Mouse (Mus musculus): ENCODE measurements at regions not wholly inside any gene's neighbourhood (a gene's known extent, or its start where the extent isn't known, plus 50 kb on each side); places are given as distances from the start of the nearest gene placed in this dataset.

DNA sequence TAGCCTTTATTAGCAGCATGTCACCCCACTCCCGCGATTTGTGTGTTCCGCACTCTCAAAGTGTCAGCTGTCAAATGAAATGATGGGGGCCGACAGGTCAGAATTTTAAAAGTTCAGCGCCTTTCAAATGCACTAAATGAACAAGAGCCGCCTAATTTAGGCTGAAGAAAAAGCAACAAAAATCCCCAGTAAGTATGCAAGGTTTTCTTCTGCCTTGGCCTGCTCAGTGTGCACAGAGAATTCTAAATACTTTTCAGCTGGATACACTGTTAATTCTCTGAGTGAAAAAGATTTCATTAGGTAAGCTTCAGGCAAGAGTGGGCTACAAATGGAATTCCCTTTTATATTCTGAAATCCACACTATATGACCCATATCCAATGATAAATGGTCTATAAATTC is 125.9 kb upstream of the BC052040 start:
- H3K27ac ChIP-seq (ENCODE audit: low read length), result no peak overlapping the region
- 64% methylated on average over 6 of the region's 6 CpGs for WGBS (ENCODE audit: insufficient replicate concordance)
- ATAC-seq (ENCODE audit: low read depth), result no peak
- H3K36me3 ChIP-seq (ENCODE audit: control insufficient read depth, insufficient read depth), result no peaks in the 10 kb centered on the region
- no peak overlapping the region for H3K4me2 ChIP-seq (ENCODE audit: low read depth, low read length)
- no peaks in the 10 kb centered on the region for H3K27me3 ChIP-seq (ENCODE audit: control insufficient read depth, insufficient read depth, low read depth, low read length)
- no peaks in the 10 kb centered on the region for H3K9me3 ChIP-seq (replicated peaks; ENCODE audit: control insufficient read depth, low read length)
- H3K4me3 ChIP-seq (ENCODE audit: low read depth, low read length), result no peak overlapping the region
- H3K4me1 ChIP-seq (ENCODE audit: control insufficient read depth, low read depth, low read length), result no peaks in the 10 kb centered on the region
- H3K9ac ChIP-seq (ENCODE audit: low read depth, low read length), result no peak overlapping the region

DNA sequence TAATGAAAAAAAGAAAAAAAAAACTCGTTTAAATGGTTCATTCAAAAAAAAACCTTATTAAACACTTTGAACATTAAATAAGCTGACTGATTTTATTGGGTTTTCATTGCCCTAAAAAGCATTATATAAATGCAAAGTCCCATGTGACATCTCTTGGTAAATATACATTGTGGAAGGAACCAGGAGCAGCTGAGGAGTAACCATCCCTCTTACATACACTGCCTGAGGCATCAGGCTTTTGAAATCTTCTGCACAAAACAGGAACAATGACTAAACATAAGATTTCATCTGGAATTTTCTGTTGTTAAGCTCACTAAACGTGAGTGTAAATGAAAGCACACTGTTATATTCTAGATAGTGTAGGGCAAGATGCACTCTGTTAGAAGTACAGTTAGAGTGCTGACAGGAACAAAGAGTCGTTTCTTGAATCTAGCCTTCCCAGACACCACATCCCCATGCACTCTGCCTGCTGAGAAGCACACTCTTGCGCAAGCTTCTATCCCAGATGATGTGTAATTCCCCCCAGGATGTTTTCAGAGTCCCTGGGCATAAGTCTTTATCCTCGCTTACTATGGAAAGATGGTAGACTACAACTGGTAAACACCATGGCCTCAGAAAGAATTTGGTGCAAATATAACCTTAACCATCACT is 125.0 kb upstream of the BC052040 start:
- Histone ChIP-seq H3K4me3 (ENCODE audit: low read depth, low read length) (no peak overlapping the region), H3K9ac (ENCODE audit: low read depth, low read length) (no peak overlapping the region), H3K36me3 (ENCODE audit: control insufficient read depth, insufficient read depth) (no peaks in the 10 kb centered on the region), H3K4me1 (ENCODE audit: control insufficient read depth, low read depth, low read length) (no peaks in the 10 kb centered on the region), H3K27ac (ENCODE audit: low read length) (no peak overlapping the region), H3K27me3 (ENCODE audit: control insufficient read depth, insufficient read depth, low read depth, low read length) (no peaks in the 10 kb centered on the region), H3K4me2 (ENCODE audit: low read depth, low read length) (no peak overlapping the region), H3K9me3 (replicated peaks; ENCODE audit: control insufficient read depth, low read length) (no peaks in the 10 kb centered on the region)
- 48% methylated on average over 5 of the region's 5 CpGs for WGBS (ENCODE audit: insufficient replicate concordance)
- no peak for ATAC-seq (ENCODE audit: low read depth)

DNA sequence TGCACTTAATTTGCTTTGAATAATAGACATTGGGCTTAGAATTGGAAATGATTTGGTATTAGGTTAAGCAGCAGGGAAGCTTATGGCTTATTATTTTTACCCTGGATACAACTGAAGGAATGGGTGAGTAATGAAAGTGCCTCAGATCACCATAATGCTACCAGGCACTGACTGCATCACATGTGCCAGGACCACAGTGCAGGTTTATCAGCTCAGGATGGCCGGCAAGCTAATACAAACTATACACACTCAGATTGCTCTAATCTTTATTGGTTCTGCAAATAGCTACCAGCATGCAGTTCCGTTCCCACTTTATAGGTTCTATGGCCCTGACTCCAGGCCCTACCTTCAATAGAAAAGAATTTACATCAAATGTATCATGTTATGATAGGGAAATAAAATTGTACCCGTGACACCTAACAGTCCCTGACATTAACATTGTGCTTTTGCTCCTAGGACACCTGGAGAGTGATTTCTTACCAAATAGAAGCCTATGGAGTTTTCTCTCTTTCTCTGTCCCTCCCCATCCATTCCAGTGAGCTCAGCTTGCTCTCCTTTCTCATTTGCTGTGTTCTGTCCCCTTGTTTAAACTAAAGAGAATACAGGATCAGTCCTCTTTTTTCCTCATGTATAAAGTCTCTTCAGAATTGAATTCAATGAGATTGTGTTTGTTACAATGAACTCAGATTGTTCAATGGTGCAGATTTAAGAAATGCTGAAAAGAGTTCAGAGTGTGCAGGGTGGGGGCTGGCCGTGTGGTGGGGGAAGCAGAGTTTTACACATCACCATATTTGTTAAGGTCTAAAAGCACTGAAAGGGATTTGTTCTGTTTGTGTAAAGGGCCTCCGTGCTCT is 121.3 kb upstream of the BC052040 start:
- no peak for ATAC-seq (ENCODE audit: low read depth)
- no peaks in the 10 kb centered on the region for H3K36me3 ChIP-seq (ENCODE audit: control insufficient read depth, insufficient read depth)
- 57% methylated on average over 5 of the region's 5 CpGs for WGBS (ENCODE audit: insufficient replicate concordance)
- no peaks in the 10 kb centered on the region for H3K9me3 ChIP-seq (replicated peaks; ENCODE audit: control insufficient read depth, low read length)
- H3K9ac ChIP-seq (ENCODE audit: low read depth, low read length), result no peak overlapping the region
- H3K27me3 ChIP-seq (ENCODE audit: control insufficient read depth, insufficient read depth, low read depth, low read length), result no peaks in the 10 kb centered on the region
- no peak overlapping the region for H3K27ac ChIP-seq (ENCODE audit: low read length)
- no peak overlapping the region for H3K4me3 ChIP-seq (ENCODE audit: low read depth, low read length)
- H3K4me1 ChIP-seq (ENCODE audit: control insufficient read depth, low read depth, low read length), result no peaks in the 10 kb centered on the region
- H3K4me2 ChIP-seq (ENCODE audit: low read depth, low read length), result no peak overlapping the region

DNA sequence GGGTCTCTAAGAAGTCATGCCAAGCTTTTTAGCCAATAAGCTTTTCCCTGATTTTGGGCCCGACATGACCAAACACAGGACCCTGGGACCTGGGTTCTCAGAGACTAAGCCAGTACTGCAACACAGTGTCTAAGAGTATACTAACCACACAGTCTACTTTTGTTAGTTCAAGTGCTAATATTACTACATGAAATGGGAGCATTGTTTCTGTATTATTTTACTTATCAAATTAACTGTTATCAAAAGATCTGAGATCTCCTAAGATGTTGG is 120.7 kb upstream of the BC052040 start:
- no peak overlapping the region for H3K4me2 ChIP-seq (ENCODE audit: low read depth, low read length)
- no peaks in the 10 kb centered on the region for H3K4me1 ChIP-seq (ENCODE audit: control insufficient read depth, low read depth, low read length)
- no peak overlapping the region for H3K27ac ChIP-seq (ENCODE audit: low read length)
- H3K36me3 ChIP-seq (ENCODE audit: control insufficient read depth, insufficient read depth), result no peaks in the 10 kb centered on the region
- ATAC-seq (ENCODE audit: low read depth), result no peak
- 65% methylated on average over 1 of the region's 1 CpGs for WGBS (ENCODE audit: insufficient replicate concordance)
- no peaks in the 10 kb centered on the region for H3K9me3 ChIP-seq (replicated peaks; ENCODE audit: control insufficient read depth, low read length)
- H3K9ac ChIP-seq (ENCODE audit: low read depth, low read length), result no peak overlapping the region
- H3K4me3 ChIP-seq (ENCODE audit: low read depth, low read length), result no peak overlapping the region
- H3K27me3 ChIP-seq (ENCODE audit: control insufficient read depth, insufficient read depth, low read depth, low read length), result no peaks in the 10 kb centered on the region

DNA sequence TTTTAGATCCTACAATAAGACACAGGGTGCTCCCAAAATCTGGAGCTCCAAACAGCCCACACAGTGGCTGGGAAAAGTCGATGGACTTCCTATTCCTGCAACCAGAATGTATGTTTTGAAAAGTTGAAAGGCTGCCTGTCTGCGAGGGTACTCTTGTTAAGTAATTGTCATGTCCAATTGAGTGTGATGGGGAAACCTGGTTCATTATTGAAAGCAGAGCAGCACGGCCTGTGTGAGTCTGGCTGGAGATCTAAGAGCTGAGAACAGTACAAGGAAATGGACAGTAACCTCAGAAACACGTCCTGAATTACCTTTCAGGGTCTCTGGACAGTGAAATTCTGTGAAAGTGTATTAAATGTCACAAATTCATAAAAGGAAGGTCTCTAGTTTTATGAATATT is 115.3 kb upstream of the BC052040 start:
- Histone ChIP-seq H3K27me3 (ENCODE audit: control insufficient read depth, insufficient read depth, low read depth, low read length) (no peaks in the 10 kb centered on the region), H3K4me3 (ENCODE audit: low read depth, low read length) (no peak overlapping the region), H3K9ac (ENCODE audit: low read depth, low read length) (no peak overlapping the region), H3K9me3 (replicated peaks; ENCODE audit: control insufficient read depth, low read length) (no peaks in the 10 kb centered on the region), H3K27ac (ENCODE audit: low read length) (no peak overlapping the region), H3K4me1 (ENCODE audit: control insufficient read depth, low read depth, low read length) (no peaks in the 10 kb centered on the region), H3K36me3 (ENCODE audit: control insufficient read depth, insufficient read depth) (no peaks in the 10 kb centered on the region), H3K4me2 (ENCODE audit: low read depth, low read length) (no peak overlapping the region)
- 59% methylated on average over 4 of the region's 4 CpGs for WGBS (ENCODE audit: insufficient replicate concordance)
- no peak for ATAC-seq (ENCODE audit: low read depth)

DNA sequence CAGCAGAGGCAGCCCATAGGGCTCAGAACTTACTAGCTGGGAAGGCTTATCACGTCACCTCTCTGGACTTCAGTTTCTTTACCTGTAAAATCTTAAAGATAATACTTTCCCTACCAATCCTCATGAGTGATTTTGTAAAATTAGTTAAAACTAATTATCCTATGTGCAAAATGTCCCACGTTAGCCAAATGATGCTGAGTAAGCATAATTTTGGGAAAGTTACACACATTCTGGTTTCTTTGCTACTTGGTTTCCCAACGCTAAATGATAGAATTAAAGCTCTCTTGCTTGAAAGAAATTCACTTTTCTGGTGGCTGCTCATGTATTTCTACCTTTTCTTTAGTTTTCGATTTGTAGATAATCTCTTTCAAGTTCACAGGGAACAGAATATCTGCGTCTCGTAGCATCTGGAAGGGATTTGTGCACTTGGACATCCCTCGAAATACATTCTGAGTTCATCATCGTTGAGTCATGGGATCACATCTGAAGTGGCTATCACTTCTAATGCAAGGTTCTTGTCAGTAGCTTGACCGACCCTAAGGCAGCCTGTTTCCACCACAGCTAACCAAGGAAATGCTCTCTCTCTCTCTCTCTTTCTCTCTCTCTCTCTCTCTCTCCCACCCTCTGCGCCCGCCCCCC is 114.3 kb upstream of the BC052040 start:
- Histone ChIP-seq H3K27ac (ENCODE audit: low read length) (no peak overlapping the region), H3K9ac (ENCODE audit: low read depth, low read length) (no peak overlapping the region), H3K9me3 (replicated peaks; ENCODE audit: control insufficient read depth, low read length) (no peaks in the 10 kb centered on the region), H3K4me2 (ENCODE audit: low read depth, low read length) (no peak overlapping the region), H3K36me3 (ENCODE audit: control insufficient read depth, insufficient read depth) (no peaks in the 10 kb centered on the region), H3K4me3 (ENCODE audit: low read depth, low read length) (no peak overlapping the region), H3K27me3 (ENCODE audit: control insufficient read depth, insufficient read depth, low read depth, low read length) (no peaks in the 10 kb centered on the region), H3K4me1 (ENCODE audit: control insufficient read depth, low read depth, low read length) (no peaks in the 10 kb centered on the region)
- 72% methylated on average over 11 of the region's 11 CpGs for WGBS (ENCODE audit: insufficient replicate concordance)
- ATAC-seq (ENCODE audit: low read depth), result no peak

DNA sequence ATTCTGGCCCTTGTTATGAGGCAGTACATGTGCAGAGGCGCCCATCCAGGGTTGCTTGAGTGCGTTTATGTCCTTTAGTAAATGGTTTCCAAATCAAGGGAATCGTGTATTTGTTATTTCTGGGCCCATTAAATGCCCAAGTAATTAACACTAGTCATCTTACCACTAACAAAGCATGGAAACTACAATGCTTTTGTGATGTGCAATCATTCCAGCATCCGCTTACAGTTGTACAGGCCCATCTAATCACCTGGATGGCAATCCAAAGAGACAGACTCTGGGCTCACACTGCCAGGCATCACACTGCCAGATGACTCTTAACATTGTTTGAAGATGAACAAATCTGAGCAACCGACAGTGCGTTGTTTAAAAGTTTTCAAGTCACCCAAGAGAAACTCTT is 113.6 kb upstream of the BC052040 start:
- Histone ChIP-seq H3K4me1 (ENCODE audit: control insufficient read depth, low read depth, low read length) (no peaks in the 10 kb centered on the region), H3K9ac (ENCODE audit: low read depth, low read length) (no peak overlapping the region), H3K27ac (ENCODE audit: low read length) (no peak overlapping the region), H3K4me2 (ENCODE audit: low read depth, low read length) (no peak overlapping the region), H3K36me3 (ENCODE audit: control insufficient read depth, insufficient read depth) (no peaks in the 10 kb centered on the region), H3K4me3 (ENCODE audit: low read depth, low read length) (no peak overlapping the region), H3K9me3 (replicated peaks; ENCODE audit: control insufficient read depth, low read length) (no peaks in the 10 kb centered on the region), H3K27me3 (ENCODE audit: control insufficient read depth, insufficient read depth, low read depth, low read length) (no peaks in the 10 kb centered on the region)
- ATAC-seq (ENCODE audit: low read depth), result no peak
- WGBS (ENCODE audit: insufficient replicate concordance), result 59% methylated on average over 6 of the region's 6 CpGs

DNA sequence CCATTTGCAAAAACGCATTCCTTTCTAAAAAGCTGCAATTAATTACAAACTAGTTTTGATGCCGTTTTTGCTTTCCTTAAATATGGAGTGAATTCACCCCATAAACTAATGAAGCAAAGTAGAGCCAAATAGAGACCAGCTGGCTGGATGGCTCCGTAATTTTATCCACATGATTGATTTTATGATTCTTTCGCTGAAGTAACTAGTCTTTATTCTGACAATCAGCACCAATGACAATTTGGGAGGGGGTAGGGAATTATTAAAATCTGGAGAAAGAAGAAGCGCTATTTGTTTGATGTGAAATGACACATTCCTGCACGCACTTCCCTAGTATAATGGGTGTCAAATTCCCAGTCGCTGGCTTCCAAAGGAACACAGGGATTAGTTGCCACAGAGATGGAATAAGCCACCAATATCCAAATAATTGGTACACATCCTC is 113.0 kb upstream of the BC052040 start:
- Histone ChIP-seq H3K27ac (ENCODE audit: low read length) (no peak overlapping the region), H3K4me2 (ENCODE audit: low read depth, low read length) (no peak overlapping the region), H3K4me1 (ENCODE audit: control insufficient read depth, low read depth, low read length) (no peaks in the 10 kb centered on the region), H3K27me3 (ENCODE audit: control insufficient read depth, insufficient read depth, low read depth, low read length) (no peaks in the 10 kb centered on the region), H3K4me3 (ENCODE audit: low read depth, low read length) (no peak overlapping the region), H3K36me3 (ENCODE audit: control insufficient read depth, insufficient read depth) (no peaks in the 10 kb centered on the region), H3K9ac (ENCODE audit: low read depth, low read length) (no peak overlapping the region), H3K9me3 (replicated peaks; ENCODE audit: control insufficient read depth, low read length) (no peaks in the 10 kb centered on the region)
- WGBS (ENCODE audit: insufficient replicate concordance), result 73% methylated on average over 7 of the region's 7 CpGs
- no peak for ATAC-seq (ENCODE audit: low read depth)

DNA sequence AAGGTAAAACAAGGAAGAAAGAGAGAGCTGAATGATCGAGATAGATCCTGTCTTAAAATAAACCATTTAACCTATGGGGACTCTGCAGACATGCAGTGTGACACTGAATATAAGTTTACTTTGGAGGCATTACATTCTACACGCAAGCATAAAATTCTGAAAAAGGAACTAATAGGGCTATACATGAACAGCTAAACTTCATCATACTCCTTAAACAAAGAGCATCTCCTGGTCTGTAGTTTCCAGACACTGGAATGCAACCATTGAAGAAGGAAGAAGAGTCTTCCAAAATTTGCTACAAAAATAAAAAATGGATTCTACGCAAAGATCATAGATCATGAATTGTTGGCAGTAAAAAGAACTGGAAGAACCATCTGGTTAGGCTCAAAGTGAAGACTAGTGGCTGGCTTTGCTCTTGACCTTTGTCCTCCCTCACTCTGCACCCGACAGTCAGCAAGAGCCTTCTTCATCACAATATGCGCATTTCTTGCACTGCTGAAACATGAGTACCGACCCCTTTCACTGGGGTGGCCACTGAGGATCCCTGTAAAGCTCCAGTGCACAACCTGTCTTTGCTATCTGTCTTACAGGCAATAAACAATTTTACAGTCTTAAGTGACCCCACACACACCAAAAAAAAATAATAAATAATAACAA is 112.2 kb upstream of the BC052040 start:
- 65% methylated on average over 6 of the region's 6 CpGs for WGBS (ENCODE audit: insufficient replicate concordance)
- Histone ChIP-seq H3K4me2 (ENCODE audit: low read depth, low read length) (no peak overlapping the region), H3K36me3 (ENCODE audit: control insufficient read depth, insufficient read depth) (no peaks in the 10 kb centered on the region), H3K4me1 (ENCODE audit: control insufficient read depth, low read depth, low read length) (no peaks in the 10 kb centered on the region), H3K9ac (ENCODE audit: low read depth, low read length) (no peak overlapping the region), H3K27ac (ENCODE audit: low read length) (no peak overlapping the region), H3K4me3 (ENCODE audit: low read depth, low read length) (no peak overlapping the region), H3K9me3 (replicated peaks; ENCODE audit: control insufficient read depth, low read length) (no peaks in the 10 kb centered on the region), H3K27me3 (ENCODE audit: control insufficient read depth, insufficient read depth, low read depth, low read length) (no peaks in the 10 kb centered on the region)
- ATAC-seq (ENCODE audit: low read depth), result no peak

Measured in liver, embryonic 16.5 days (tissue).